In genomic region chr13:94847870-94848269, GRCm38 (mm10) we compare ENCODE assay signal across 34 mouse cellular contexts. TPM values are rescaled to one million over a fixed set of nuclear protein-coding genes. Genes with fewer than 3 reads are reported as not detected.
"Had no signal": no experiment of that assay in that cellular context is flagged by ENCODE, and none has a peak within 500 bp of the region (broad histone marks: within the 10 kb centered on the region; RNA-seq: fewer than 3 reads in every experiment).

No protein-coding gene starts in this region.

- H3K4me1 ChIP-seq: embryonic facial prominence, embryonic 10.5 days; embryonic facial prominence, embryonic 12.5 days; embryonic facial prominence, embryonic 15.5 days; forebrain, embryonic 10.5 days; forebrain, embryonic 12.5 days; forebrain, embryonic 13.5 days; forebrain, embryonic 15.5 days had no signal

- H3K9me3 ChIP-seq: embryonic facial prominence, embryonic 10.5 days; embryonic facial prominence, embryonic 12.5 days; embryonic facial prominence, embryonic 13.5 days; embryonic facial prominence, embryonic 15.5 days; forebrain, embryonic 10.5 days; forebrain, embryonic 12.5 days; forebrain, embryonic 13.5 days; forebrain, embryonic 15.5 days had no signal

- ATAC-seq: forebrain, embryonic 13.5 days; forebrain, embryonic 14.5 days; forebrain, embryonic 15.5 days; forebrain, embryonic 16.5 days; forebrain, postnatal 0 days had no signal

- H3K27ac ChIP-seq: embryonic facial prominence, embryonic 10.5 days; embryonic facial prominence, embryonic 12.5 days; embryonic facial prominence, embryonic 13.5 days; embryonic facial prominence, embryonic 15.5 days; forebrain, embryonic 10.5 days; forebrain, embryonic 12.5 days; forebrain, embryonic 13.5 days; forebrain, embryonic 15.5 days; gastrocnemius, adult 2 months; heart, adult 2 months had no signal

- H3K27me3 ChIP-seq: embryonic facial prominence, embryonic 12.5 days; embryonic facial prominence, embryonic 13.5 days; embryonic facial prominence, embryonic 15.5 days; forebrain, embryonic 15.5 days had no signal

- H3K36me3 ChIP-seq: embryonic facial prominence, embryonic 15.5 days had no signal

- DNase-seq: cerebellum, adult 9-10 months; cerebellum, adult 9-11 months; cerebellum, postnatal 10 days; cerebellum, postnatal 14 days; cerebellum, postnatal 25 days; cerebellum, postnatal 36 days; embryo, embryonic 11 days; forebrain, postnatal 0 days; gastrocnemius, adult 2 months; gastrocnemius, postnatal 10 days; gastrocnemius, postnatal 14 days; gastrocnemius, postnatal 36 days; heart, adult 18-20 months; heart, adult 2 months had no signal

- H3K4me3 ChIP-seq: embryonic facial prominence, embryonic 10.5 days; embryonic facial prominence, embryonic 12.5 days; embryonic facial prominence, embryonic 13.5 days; embryonic facial prominence, embryonic 15.5 days; erythroblast, embryonic 14.5 days; forebrain, embryonic 10.5 days; forebrain, embryonic 12.5 days; forebrain, embryonic 13.5 days; forebrain, embryonic 15.5 days; gastrocnemius, adult 2 months; heart, adult 2 months had no signal

RNA-seq across cellular contexts. Expression of gene Otp, which starts 27.5 kb away (rescaled TPM):
- total RNA-seq: common myeloid progenitor, adult 5-6 weeks; gastrocnemius, adult 18-20 months; gastrocnemius, adult 2 months; gastrocnemius, adult 8-10 months; gastrocnemius, postnatal 10 days; gastrocnemius, postnatal 14 days; gastrocnemius, postnatal 36 days; gastrocnemius, postnatal 4 days; granulocyte monocyte progenitor cell, adult 5-6 weeks; heart, adult 18-20 months; heart, adult 2 months; heart, adult 8-10 months had no signal
- polyA plus RNA-seq: embryonic facial prominence, embryonic 13.5 days; embryonic facial prominence, embryonic 14.5 days; embryonic facial prominence, embryonic 15.5 days; erythroblast, embryonic 14.5 days; gonadal fat pad, adult 2 months; heart, adult 2 months; heart, embryonic 11.5 days had no signal
